Mouse (Mus musculus) MEL (cell line): ENCODE measurements around the gene Cyth2.
A peak's percentile ranks its signal among the peaks of the same experiment; 100 is the strongest.

ENCODE experiments used
- BHLHE40 ChIP-seq: IDR thresholded peaks from 2 replicates; pipeline ENCODE4 v1.6.1; 2012; ENCODE audit warnings: low read depth, mild to moderate bottlenecking, inconsistent platforms, low read length, improper control_type of control experiment, borderline replicate concordance
- CTCF ChIP-seq, 3 experiments: IDR thresholded peaks in 2 of 3; conservative IDR thresholded peaks in 1 of 3; 2 replicates each; pipeline ENCODE4 v1.5.1; 2011 to 2012; ENCODE audit warnings: low read length in 3 of 3, low read depth in 2 of 3, mild to moderate bottlenecking in 2 of 3, improper control_type of control experiment in 1 of 3, inconsistent platforms in 1 of 3, mixed read lengths in 1 of 3, moderate library complexity in 1 of 3; ENCODE audit not compliant: control insufficient read depth in 1 of 3, insufficient read depth in 1 of 3, poor library complexity in 1 of 3, severe bottlenecking in 1 of 3
- ELF1 ChIP-seq: IDR thresholded peaks from 2 replicates; pipeline ENCODE4 v1.6.1; 2014; ENCODE audit warnings: low read depth, mild to moderate bottlenecking, inconsistent platforms, low read length, improper control_type of control experiment, moderate library complexity
- EP300 ChIP-seq, 2 experiments: IDR thresholded peaks; 2 replicates each; pipeline ENCODE4 v1.6.1; 2011; ENCODE audit warnings: improper control_type of control experiment in 2 of 2, low read length in 2 of 2, low read depth in 1 of 2, mild to moderate bottlenecking in 1 of 2
- GATA1 ChIP-seq: IDR thresholded peaks from 2 replicates; pipeline ENCODE4 v1.6.1; 2011; ENCODE audit warnings: low read depth, low read length, improper control_type of control experiment
- HCFC1 ChIP-seq: IDR thresholded peaks from 2 replicates; pipeline ENCODE4 v1.6.1; 2012; ENCODE audit warnings: low read depth, mild to moderate bottlenecking, inconsistent platforms, low read length, improper control_type of control experiment, moderate library complexity
- MAFK ChIP-seq: IDR thresholded peaks from 2 replicates; pipeline ENCODE4 v1.6.1; 2011; ENCODE audit warnings: low read depth, mild to moderate bottlenecking, low read length, improper control_type of control experiment, borderline replicate concordance
- MAX ChIP-seq: IDR thresholded peaks from 2 replicates; pipeline ENCODE4 v1.6.1; 2011; ENCODE audit warnings: low read length, improper control_type of control experiment
- POLR2A ChIP-seq, 2 experiments: IDR thresholded peaks; 2 replicates each; pipeline ENCODE4 v1.6.1; 2011 to 2012; ENCODE audit warnings: low read length in 2 of 2, mild to moderate bottlenecking in 2 of 2, control low read depth in 1 of 2, improper control_type of control experiment in 1 of 2, low read depth in 1 of 2, moderate library complexity in 1 of 2; ENCODE audit not compliant: control insufficient read depth in 1 of 2, insufficient read depth in 1 of 2, poor library complexity in 1 of 2
- POLR2AphosphoS2 ChIP-seq: IDR thresholded peaks from 2 replicates; pipeline ENCODE4 v1.6.1; 2011; ENCODE audit warnings: low read length, improper control_type of control experiment
- RAD21 ChIP-seq: IDR thresholded peaks from 2 replicates; pipeline ENCODE4 v1.6.1; 2011; ENCODE audit warnings: mild to moderate bottlenecking, low read depth, low read length, improper control_type of control experiment
- SIN3A ChIP-seq: IDR thresholded peaks from 2 replicates; pipeline ENCODE4 v1.6.1; 2012; ENCODE audit warnings: low read length, improper control_type of control experiment, inconsistent platforms
- TBP ChIP-seq: IDR thresholded peaks from 2 replicates; pipeline ENCODE4 v1.8.0; 2011; ENCODE audit warnings: low read depth, low read length, improper control_type of control experiment
- ZMIZ1 ChIP-seq: IDR thresholded peaks from 2 replicates; pipeline ENCODE4 v1.6.1; 2012; ENCODE audit warnings: low read depth, mild to moderate bottlenecking, inconsistent platforms, low read length, improper control_type of control experiment, moderate library complexity

DNA sequence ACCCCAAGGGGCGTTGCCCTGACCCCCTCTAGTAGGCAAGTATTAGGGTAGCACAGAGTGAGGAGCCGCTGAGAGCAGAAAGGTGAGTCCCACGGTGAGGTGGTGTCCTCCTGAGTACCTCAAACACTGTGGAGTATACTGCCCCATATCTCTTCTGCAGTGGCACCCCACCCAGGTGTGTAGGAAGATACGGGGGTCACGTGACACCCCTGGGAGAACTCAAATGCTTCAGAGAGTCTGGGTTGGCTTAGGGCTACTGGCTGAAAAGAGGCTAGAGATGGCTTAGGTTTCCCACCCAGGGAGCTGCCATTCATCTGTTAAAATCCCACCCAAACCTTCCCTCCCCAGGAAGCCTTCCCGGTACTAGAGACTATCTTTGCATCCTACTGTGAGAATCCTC is 17.4 kb downstream of the Cyth2 start:
- peak; percentile 55; the same call in 1 of the 2 replicates for TF ChIP-seq GATA1
- TF ChIP-seq CTCF (IDR thresholded peaks at IDR 0.05 in 2 of 3, conservative IDR thresholded peaks at IDR 0.05 in 1 of 3; ENCODE audit: control insufficient read depth in 1 of 3, insufficient read depth in 1 of 3, low read depth in 2 of 3, low read length in 3 of 3, poor library complexity in 1 of 3, severe bottlenecking in 1 of 3): no peak
- no peak for TF ChIP-seq RAD21
- TF ChIP-seq MAX: no peak
- TF ChIP-seq EP300 (IDR thresholded peaks at IDR 0.05; ENCODE audit: low read depth in 1 of 2, low read length in 2 of 2): peak; percentile 41 to 42; a peak in 2 of 4 replicates
- TF ChIP-seq TBP: no peak
- TF ChIP-seq POLR2AphosphoS2: no peak
- no peak for TF ChIP-seq ELF1
- TF ChIP-seq HCFC1: no peak
- TF ChIP-seq MAFK: no peak
- no peak for TF ChIP-seq SIN3A
- no peak for TF ChIP-seq POLR2A (IDR thresholded peaks at IDR 0.05; ENCODE audit: control insufficient read depth in 1 of 2, insufficient read depth in 1 of 2, low read depth in 1 of 2, low read length in 2 of 2, poor library complexity in 1 of 2)
- peak; percentile 37; the same call in 1 of the 2 replicates for TF ChIP-seq BHLHE40
- TF ChIP-seq ZMIZ1: no peak
